Mouse (Mus musculus): Measurements from ENCODE around the gene Iars2. TPM values are rescaled to one million over a fixed set of nuclear protein-coding genes. Genes with fewer than 3 reads are reported as not detected.
A peak's percentile ranks its signal among the peaks of the same experiment; 100 is the strongest.

Iars2 gene
- 24.3 and 26.3 TPM in 2 replicates for polyA plus RNA-seq (2014; fragmentation: Nextera tagmentation; extraction: Ambion mirVana)

GRCm38 (mm10) chr1:185328721-185329610 is at the start of gene Iars2:
TSS of gene Iars2 (minus strand) at chr1:185329396.
- Histone ChIP-seq H3K9me3 (ENCODE audit: control insufficient read depth, low read length) (no peaks in the 10 kb centered on the region), H3K4me2 (peak within 1 kb of the TSS; percentile 50), H3K4me1 (ENCODE audit: control insufficient read depth, insufficient read depth, low read length) (peaks cover 17% of the 10 kb centered on the region), H3K36me3 (ENCODE audit: control insufficient read depth, insufficient read depth, low read length) (peaks cover 3% of the 10 kb centered on the region; the same call in 1 of the 2 replicates), H3K9ac (ENCODE audit: low read length) (peak within 1 kb of the TSS; percentile 91), H3K27me3 (ENCODE audit: control insufficient read depth, insufficient read depth, low read length) (no peaks in the 10 kb centered on the region), H3K27ac (ENCODE audit: low read depth, low read length) (peak within 1 kb of the TSS; percentile 73), H3K4me3 (ENCODE audit: low read depth, low read length) (peak within 1 kb of the TSS; percentile 95)
- peak; percentile 87 for ATAC-seq (ENCODE audit: low FRiP score)
- 1% methylated on average over 75 of the region's 76 CpGs for WGBS
- peak; percentile 100 for DNase-seq (ENCODE audit: low spot score, missing footprints)

GRCm38 (mm10) chr1:185377429-185377828 is 48.2 kb upstream of the Iars2 start:
- no peak for ATAC-seq (ENCODE audit: low FRiP score)
- H3K4me1 ChIP-seq (ENCODE audit: control insufficient read depth, insufficient read depth, low read length): no peaks in the 10 kb centered on the region
- DNase-seq (ENCODE audit: low spot score, missing footprints): no peak
- no peaks in the 10 kb centered on the region for H3K27me3 ChIP-seq (ENCODE audit: control insufficient read depth, insufficient read depth, low read length)
- no peaks in the 10 kb centered on the region for H3K9me3 ChIP-seq (ENCODE audit: control insufficient read depth, low read length)
- no peak overlapping the region for H3K4me2 ChIP-seq
- H3K4me3 ChIP-seq (ENCODE audit: low read depth, low read length): no peak overlapping the region
- H3K36me3 ChIP-seq (ENCODE audit: control insufficient read depth, insufficient read depth, low read length): peaks cover 6% of the 10 kb centered on the region
- H3K9ac ChIP-seq (ENCODE audit: low read length): no peak overlapping the region
- H3K27ac ChIP-seq (ENCODE audit: low read depth, low read length): no peak overlapping the region
- WGBS: 90% methylated on average over 2 of the region's 2 CpGs

GRCm38 (mm10) chr1:185376390-185376789 is 47.2 kb upstream of the Iars2 start:
- DNase-seq (ENCODE audit: low spot score, missing footprints) (no peak), ATAC-seq (ENCODE audit: low FRiP score) (no peak)
- Histone ChIP-seq H3K9me3 (ENCODE audit: control insufficient read depth, low read length) (no peaks in the 10 kb centered on the region), H3K27me3 (ENCODE audit: control insufficient read depth, insufficient read depth, low read length) (no peaks in the 10 kb centered on the region), H3K4me3 (ENCODE audit: low read depth, low read length) (no peak overlapping the region), H3K27ac (ENCODE audit: low read depth, low read length) (no peak overlapping the region), H3K4me1 (ENCODE audit: control insufficient read depth, insufficient read depth, low read length) (no peaks in the 10 kb centered on the region), H3K36me3 (ENCODE audit: control insufficient read depth, insufficient read depth, low read length) (peaks cover 7% of the 10 kb centered on the region), H3K4me2 (no peak overlapping the region), H3K9ac (ENCODE audit: low read length) (no peak overlapping the region)

- Histone ChIP-seq H3K4me1 (ENCODE audit: control insufficient read depth, insufficient read depth, low read length) (no peaks in the 10 kb centered on the region), H3K4me3 (ENCODE audit: low read depth, low read length) (no peak overlapping the region), H3K9me3 (ENCODE audit: control insufficient read depth, low read length) (no peaks in the 10 kb centered on the region), H3K27me3 (ENCODE audit: control insufficient read depth, insufficient read depth, low read length) (no peaks in the 10 kb centered on the region), H3K36me3 (ENCODE audit: control insufficient read depth, insufficient read depth, low read length) (peaks cover 6% of the 10 kb centered on the region), H3K4me2 (no peak overlapping the region), H3K9ac (ENCODE audit: low read length) (no peak overlapping the region), H3K27ac (ENCODE audit: low read depth, low read length) (no peak overlapping the region)
- DNase-seq (ENCODE audit: low spot score, missing footprints) (no peak), ATAC-seq (ENCODE audit: low FRiP score) (no peak)
- 92% methylated on average over 6 of the region's 6 CpGs for WGBS
Measured at GRCm38 (mm10) chr1:185369979-185370378, 40.8 kb upstream of the Iars2 start.

- ATAC-seq (ENCODE audit: low FRiP score) (no peak), DNase-seq (ENCODE audit: low spot score, missing footprints) (no peak)
- WGBS: 84% methylated on average over 6 of the region's 6 CpGs
- Histone ChIP-seq H3K4me3 (ENCODE audit: low read depth, low read length) (no peak overlapping the region), H3K36me3 (ENCODE audit: control insufficient read depth, insufficient read depth, low read length) (peaks cover 6% of the 10 kb centered on the region; the same call in 1 of the 2 replicates), H3K4me2 (no peak overlapping the region), H3K9ac (ENCODE audit: low read length) (no peak overlapping the region), H3K27ac (ENCODE audit: low read depth, low read length) (no peak overlapping the region), H3K27me3 (ENCODE audit: control insufficient read depth, insufficient read depth, low read length) (no peaks in the 10 kb centered on the region), H3K9me3 (ENCODE audit: control insufficient read depth, low read length) (no peaks in the 10 kb centered on the region), H3K4me1 (ENCODE audit: control insufficient read depth, insufficient read depth, low read length) (peaks cover 6% of the 10 kb centered on the region)
Measured at GRCm38 (mm10) chr1:185367383-185367782, 38.2 kb upstream of the Iars2 start.

GRCm38 (mm10) chr1:185364183-185364540 is 35.0 kb upstream of the Iars2 start:
- Histone ChIP-seq H3K9me3 (ENCODE audit: control insufficient read depth, low read length) (no peaks in the 10 kb centered on the region), H3K9ac (ENCODE audit: low read length) (peak overlapping the region; percentile 83), H3K4me2 (peak overlapping the region; percentile 72), H3K27ac (ENCODE audit: low read depth, low read length) (no peak overlapping the region), H3K27me3 (ENCODE audit: control insufficient read depth, insufficient read depth, low read length) (no peaks in the 10 kb centered on the region), H3K4me1 (ENCODE audit: control insufficient read depth, insufficient read depth, low read length) (peaks cover 8% of the 10 kb centered on the region), H3K36me3 (ENCODE audit: control insufficient read depth, insufficient read depth, low read length) (no peaks in the 10 kb centered on the region), H3K4me3 (ENCODE audit: low read depth, low read length) (peak overlapping the region; percentile 94)
- no peak for ATAC-seq (ENCODE audit: low FRiP score)
- WGBS: 39% methylated on average over 6 of the region's 6 CpGs
- no peak for DNase-seq (ENCODE audit: low spot score, missing footprints)

GRCm38 (mm10) chr1:185363526-185364182 is 34.5 kb upstream of the Iars2 start:
- no peaks in the 10 kb centered on the region for H3K36me3 ChIP-seq (ENCODE audit: control insufficient read depth, insufficient read depth, low read length)
- no peaks in the 10 kb centered on the region for H3K9me3 ChIP-seq (ENCODE audit: control insufficient read depth, low read length)
- H3K4me1 ChIP-seq (ENCODE audit: control insufficient read depth, insufficient read depth, low read length): peaks cover 8% of the 10 kb centered on the region
- ATAC-seq (ENCODE audit: low FRiP score) (peak; percentile 35), DNase-seq (ENCODE audit: low spot score, missing footprints) (peak; percentile 94)
- peak overlapping the region; percentile 94 for H3K4me3 ChIP-seq (ENCODE audit: low read depth, low read length)
- no peaks in the 10 kb centered on the region for H3K27me3 ChIP-seq (ENCODE audit: control insufficient read depth, insufficient read depth, low read length)
- H3K4me2 ChIP-seq: peak overlapping the region; percentile 72
- WGBS: 6% methylated on average over 22 of the region's 22 CpGs
- H3K27ac ChIP-seq (ENCODE audit: low read depth, low read length): peak overlapping the region; percentile 71; the same call in 1 of the 2 replicates
- H3K9ac ChIP-seq (ENCODE audit: low read length): peak overlapping the region; percentile 83

- H3K4me2 ChIP-seq: peak within 1 kb of the TSS; percentile 72
- WGBS: under 1% methylated on average over 89 of the region's 92 CpGs
- peak within 1 kb of the TSS; percentile 83 for H3K9ac ChIP-seq (ENCODE audit: low read length)
- ATAC-seq (ENCODE audit: low FRiP score) (peak; percentile 96), DNase-seq (ENCODE audit: low spot score, missing footprints) (peak; percentile 100)
- H3K9me3 ChIP-seq (ENCODE audit: control insufficient read depth, low read length): no peaks in the 10 kb centered on the region
- no peaks in the 10 kb centered on the region for H3K27me3 ChIP-seq (ENCODE audit: control insufficient read depth, insufficient read depth, low read length)
- peak within 1 kb of the TSS; percentile 71 for H3K27ac ChIP-seq (ENCODE audit: low read depth, low read length)
- peak within 1 kb of the TSS; percentile 94 for H3K4me3 ChIP-seq (ENCODE audit: low read depth, low read length)
- no peaks in the 10 kb centered on the region for H3K36me3 ChIP-seq (ENCODE audit: control insufficient read depth, insufficient read depth, low read length)
- peaks cover 8% of the 10 kb centered on the region for H3K4me1 ChIP-seq (ENCODE audit: control insufficient read depth, insufficient read depth, low read length)
Measured at GRCm38 (mm10) chr1:185362677-185363520, 33.7 kb upstream of the Iars2 start, which contains the start of gene Eprs. TSS of gene Eprs (plus strand) at chr1:185363044.

Data from midbrain, embryonic 11.5 days (tissue).